Mouse (Mus musculus) liver, embryonic 11.5 days (tissue): ENCODE measurements at regions not wholly inside any gene's neighbourhood (a gene's known extent, or its start where the extent isn't known, plus 50 kb on each side); places are given as distances from the start of the nearest gene placed in this dataset.
A peak's percentile ranks its signal among the peaks of the same experiment; 100 is the strongest.
"Not testable (repeated sequence)": the region's sequence is repeated elsewhere in the genome, so short reads cannot be mapped to it uniquely, and the experiment has no call there.

Experiments
- ATAC-seq: fragments of 200-750 bp; cut with Nextera tagmentation; replicated peaks from 2 replicates; pipeline ENCODE4 v1.8.0; 2017; ENCODE audit warnings: moderate number of reproducible peaks, mild to moderate bottlenecking, moderate TSS enrichment, moderate library complexity; ENCODE audit not compliant: low FRiP score
- DNase-seq: peaks from one replicate; pipeline ENCODE4 v3.0.0-alpha.2; 2017; ENCODE audit warnings: low spot score
- H3K27ac ChIP-seq: fragments of 300-500 bp; sonication (generic); 2 replicates; pipeline ENCODE4 v1.5.1; 2014; ENCODE audit warnings: mild to moderate bottlenecking, low read depth, low read length, control low read depth
- H3K27me3 ChIP-seq: fragments of 300-500 bp; sonication (generic); replicated peaks from 2 replicates; pipeline ENCODE4 v1.6.1; 2014; ENCODE audit warnings: low read length, mixed read lengths; ENCODE audit not compliant: control insufficient read depth, insufficient read depth
- H3K36me3 ChIP-seq: fragments of 300-500 bp; sonication (generic); 2 replicates; pipeline ENCODE4 v1.6.1; 2014; ENCODE audit warnings: mild to moderate bottlenecking, low read length, moderate library complexity, mixed read lengths; ENCODE audit not compliant: control insufficient read depth, insufficient read depth
- H3K4me1 ChIP-seq: fragments of 300-500 bp; sonication (generic); replicated peaks from 2 replicates; pipeline ENCODE4 v1.6.1; 2014; ENCODE audit warnings: low read length, mixed read lengths; ENCODE audit not compliant: control insufficient read depth, insufficient read depth
- H3K4me2 ChIP-seq: fragments of 300-500 bp; sonication (generic); 2 replicates; pipeline ENCODE4 v1.6.1; 2014; ENCODE audit warnings: mild to moderate bottlenecking, control low read depth, moderate library complexity
- H3K4me3 ChIP-seq: fragments of 300-500 bp; sonication (generic); 2 replicates; pipeline ENCODE4 v1.5.1; 2014; ENCODE audit warnings: low read depth, low read length, control low read depth
- H3K9ac ChIP-seq: fragments of 300-500 bp; sonication (generic); 2 replicates; pipeline ENCODE4 v1.6.1; 2014; ENCODE audit warnings: low read depth, low read length, control low read depth
- H3K9me3 ChIP-seq: fragments of 300-500 bp; sonication (generic); 2 replicates; pipeline ENCODE4 v1.6.1; 2016; ENCODE audit warnings: low read length, inconsistent platforms, mixed read lengths; ENCODE audit not compliant: control insufficient read depth
- WGBS: fragments of 180-500 bp; shearing (Covaris S2); extraction: QIAGEN DNeasy Blood & Tissue Kit; methylation state at CpG from one replicate; pipeline ENCODE4 v1.1.7; 2014; 5-methylcytosine and 5-hydroxymethylcytosine counted together

DNA sequence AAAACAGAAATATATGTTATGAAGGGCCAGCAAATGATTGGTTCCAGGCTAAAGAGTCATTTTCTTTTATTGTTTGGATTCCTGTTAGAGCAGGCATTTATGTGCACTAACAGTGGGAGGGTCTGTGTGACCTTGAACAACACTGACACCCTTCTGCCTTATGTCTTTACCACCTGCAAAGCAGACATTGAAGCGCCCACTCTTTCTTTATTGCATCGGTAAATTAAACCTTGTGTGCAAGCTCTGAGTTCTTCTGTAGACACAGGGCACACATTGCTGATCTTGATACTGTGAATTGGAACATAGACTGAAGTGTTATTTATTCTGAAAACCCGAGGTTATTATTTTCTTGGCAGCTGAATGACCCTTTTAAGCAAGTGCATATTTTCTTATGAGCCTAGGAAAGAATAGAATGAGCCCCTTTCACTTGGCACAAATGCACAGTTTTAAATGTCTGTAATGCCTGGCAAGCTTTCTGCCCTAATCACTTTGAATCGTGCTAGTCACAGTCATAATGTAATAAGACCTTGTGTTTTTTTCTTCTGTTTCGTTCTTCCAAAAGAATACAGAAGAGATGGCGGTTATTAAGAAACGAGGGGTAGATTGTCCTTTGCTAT, 125.1 kb upstream of the Cobl start:
- WGBS = 73% methylated on average over 7 of the region's 7 CpGs
- no peak overlapping the region for H3K4me3 ChIP-seq
- H3K4me2 ChIP-seq = no peak overlapping the region
- H3K9me3 ChIP-seq = no peaks in the 10 kb centered on the region
- H3K27me3 ChIP-seq = no peaks in the 10 kb centered on the region
- no peaks in the 10 kb centered on the region for H3K36me3 ChIP-seq
- no peak for DNase-seq
- ATAC-seq = no peak
- no peak overlapping the region for H3K27ac ChIP-seq
- H3K9ac ChIP-seq = no peak overlapping the region
- no peaks in the 10 kb centered on the region for H3K4me1 ChIP-seq

DNA sequence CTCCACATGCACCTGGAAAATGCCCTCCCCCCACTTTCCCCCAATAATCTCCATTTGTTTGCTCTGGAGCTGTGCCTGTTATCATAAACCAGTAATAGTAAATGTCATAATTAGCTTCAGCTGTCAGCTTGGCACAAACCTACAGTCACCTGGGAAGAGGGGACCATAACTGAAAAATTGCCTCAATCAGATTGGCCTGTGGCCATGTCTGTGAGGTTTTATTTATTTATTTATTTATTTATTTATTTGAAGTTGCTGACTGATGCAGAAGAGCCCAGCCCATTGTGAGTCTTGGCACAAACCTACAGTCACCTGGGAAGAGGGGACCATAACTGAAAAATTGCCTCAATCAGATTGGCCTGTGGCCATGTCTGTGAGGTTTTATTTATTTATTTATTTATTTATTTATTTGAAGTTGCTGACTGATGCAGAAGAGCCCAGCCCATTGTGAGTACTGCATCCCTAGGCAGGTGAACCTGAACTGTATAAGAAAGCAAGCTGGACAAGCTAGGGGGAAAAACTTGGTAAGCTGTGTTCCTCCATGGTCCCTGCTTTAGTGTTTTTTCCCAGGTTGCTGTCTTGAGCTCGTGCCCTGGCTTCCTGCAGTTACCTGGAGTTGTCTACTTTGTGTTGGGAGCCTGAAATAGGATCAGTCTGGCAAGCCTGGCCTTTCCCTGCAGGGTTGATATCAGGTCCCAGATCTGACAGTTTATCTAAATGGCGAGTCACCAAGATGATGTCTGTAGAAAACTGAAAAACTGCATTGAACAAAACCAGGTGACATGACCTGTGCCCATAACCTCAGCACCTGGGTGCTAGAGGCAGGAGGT, 120.3 kb upstream of the Cobl start:
- not testable (repeated sequence) for ATAC-seq, H3K4me1 ChIP-seq, H3K9me3 ChIP-seq, H3K27me3 ChIP-seq, H3K36me3 ChIP-seq, H3K27ac ChIP-seq, H3K4me3 ChIP-seq, H3K9ac ChIP-seq, DNase-seq, H3K4me2 ChIP-seq
- 55% methylated on average over 2 of the region's 2 CpGs for WGBS

DNA sequence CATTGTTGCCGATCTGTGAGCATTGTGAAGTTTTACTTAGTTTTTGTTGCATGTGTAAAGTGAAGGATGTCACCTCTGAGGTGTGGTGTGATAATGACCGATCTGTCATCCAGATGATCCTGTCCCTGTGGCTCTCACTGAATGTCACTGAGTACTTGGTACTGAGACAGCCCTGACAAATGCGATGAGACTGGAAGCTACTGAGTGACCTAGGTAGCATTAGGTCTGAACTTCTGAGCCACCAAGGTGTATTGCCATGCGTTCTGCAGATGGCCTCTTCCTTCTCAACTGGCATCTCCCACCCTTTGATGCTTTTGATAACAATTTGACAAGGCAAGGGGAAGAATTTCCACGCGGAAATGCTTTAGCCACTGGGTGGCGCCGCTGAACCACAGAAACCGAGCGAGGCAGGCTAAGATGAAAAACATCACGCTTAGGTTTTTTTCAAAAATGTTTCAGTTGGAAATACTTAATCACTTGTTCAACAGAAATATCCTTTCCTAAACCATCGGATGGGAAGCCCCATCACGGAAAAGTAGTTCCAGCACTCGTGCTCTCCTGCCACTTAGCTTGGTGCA, 114.3 kb upstream of the Cobl start:
- Histone ChIP-seq H3K36me3 (no peaks in the 10 kb centered on the region), H3K4me1 (no peaks in the 10 kb centered on the region), H3K4me2 (no peak overlapping the region), H3K9ac (no peak overlapping the region), H3K27ac (no peak overlapping the region), H3K4me3 (no peak overlapping the region), H3K27me3 (no peaks in the 10 kb centered on the region), H3K9me3 (no peaks in the 10 kb centered on the region)
- 46% methylated on average over 14 of the region's 14 CpGs for WGBS
- ATAC-seq (no peak), DNase-seq (peak; percentile 32)

DNA sequence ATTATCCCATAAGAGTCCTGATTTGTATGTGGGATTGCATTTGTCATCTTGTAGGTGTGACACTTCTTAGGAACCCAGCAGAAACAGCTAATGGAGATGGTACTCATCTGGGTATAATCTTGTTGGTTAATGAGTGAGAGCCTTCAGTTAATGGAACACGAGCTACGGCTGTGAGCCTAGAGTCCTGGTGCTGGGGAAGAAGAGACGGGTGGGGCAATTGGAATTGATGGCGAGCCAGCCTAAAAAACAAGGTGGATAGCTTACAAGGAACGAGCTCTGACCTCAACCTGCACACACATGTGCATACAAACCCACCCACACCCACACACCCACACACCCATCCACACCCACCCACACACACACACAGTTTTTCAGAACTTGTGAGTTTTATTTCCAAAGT, 94.9 kb upstream of the Cobl start:
- no peak overlapping the region for H3K4me3 ChIP-seq
- H3K4me2 ChIP-seq = no peak overlapping the region
- ATAC-seq = no peak
- DNase-seq = no peak
- WGBS = 77% methylated on average over 5 of the region's 5 CpGs
- no peaks in the 10 kb centered on the region for H3K36me3 ChIP-seq
- no peaks in the 10 kb centered on the region for H3K27me3 ChIP-seq
- H3K27ac ChIP-seq = no peak overlapping the region
- H3K4me1 ChIP-seq = no peaks in the 10 kb centered on the region
- no peak overlapping the region for H3K9ac ChIP-seq
- H3K9me3 ChIP-seq = no peaks in the 10 kb centered on the region

DNA sequence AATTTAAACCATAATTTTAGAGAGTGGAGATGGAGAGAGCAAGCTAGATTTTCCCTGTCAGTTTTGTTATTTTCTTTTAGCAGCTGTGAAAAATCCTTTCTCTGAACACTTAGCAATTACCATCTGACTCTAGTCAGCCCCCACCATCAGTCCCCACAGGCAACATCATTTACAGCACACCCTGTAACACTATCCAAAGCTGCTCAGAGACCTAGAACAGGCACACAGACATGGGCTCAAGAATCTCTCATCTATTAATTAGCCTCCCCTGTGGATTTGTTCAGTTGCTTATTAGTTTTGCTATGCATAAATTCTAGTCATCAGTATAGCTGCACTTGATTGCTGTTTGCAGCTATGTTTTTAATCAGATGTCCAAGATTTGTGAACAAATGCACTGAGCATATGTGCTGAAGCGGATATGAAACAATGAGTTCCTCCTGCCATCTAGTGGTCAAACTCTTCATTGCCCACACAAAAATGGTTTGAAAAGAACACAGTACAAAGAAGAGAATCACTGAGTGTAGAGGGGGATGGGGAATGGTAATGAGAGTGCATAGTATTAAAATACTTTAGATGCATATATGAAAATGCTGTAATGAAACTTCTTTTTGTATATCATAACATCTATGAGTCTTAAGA, 94.4 kb upstream of the Cobl start:
- 44% methylated on average over 1 of the region's 1 CpGs for WGBS
- ATAC-seq (no peak), DNase-seq (no peak)
- H3K27me3 ChIP-seq = no peaks in the 10 kb centered on the region
- no peak overlapping the region for H3K27ac ChIP-seq
- H3K4me2 ChIP-seq = no peak overlapping the region
- H3K4me3 ChIP-seq = no peak overlapping the region
- H3K9me3 ChIP-seq = no peaks in the 10 kb centered on the region
- H3K4me1 ChIP-seq = no peaks in the 10 kb centered on the region
- H3K36me3 ChIP-seq = no peaks in the 10 kb centered on the region
- no peak overlapping the region for H3K9ac ChIP-seq

DNA sequence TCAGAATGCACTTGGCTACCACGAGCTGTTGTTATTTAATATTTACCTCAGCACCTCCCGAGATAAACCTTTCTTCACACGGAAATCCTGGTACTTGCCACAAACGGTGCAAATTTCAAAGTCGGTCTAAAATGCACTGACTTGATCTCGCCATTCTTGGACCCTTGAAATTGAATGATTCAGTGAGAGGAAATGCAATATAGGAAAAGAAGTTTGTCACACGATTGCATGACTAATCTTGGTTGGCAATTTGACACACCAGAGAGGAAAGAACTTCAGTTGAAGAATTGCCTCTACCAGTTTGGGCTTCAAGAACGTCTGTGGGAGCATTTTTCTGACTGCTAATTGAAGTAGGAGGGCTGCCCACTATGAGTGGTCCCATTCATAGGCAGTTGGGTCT, 93.4 kb upstream of the Cobl start:
- no peaks in the 10 kb centered on the region for H3K9me3 ChIP-seq
- ATAC-seq = no peak
- H3K4me1 ChIP-seq = no peaks in the 10 kb centered on the region
- DNase-seq = no peak
- no peak overlapping the region for H3K9ac ChIP-seq
- no peaks in the 10 kb centered on the region for H3K36me3 ChIP-seq
- no peaks in the 10 kb centered on the region for H3K27me3 ChIP-seq
- no peak overlapping the region for H3K27ac ChIP-seq
- WGBS = 71% methylated on average over 8 of the region's 8 CpGs
- no peak overlapping the region for H3K4me2 ChIP-seq
- no peak overlapping the region for H3K4me3 ChIP-seq

DNA sequence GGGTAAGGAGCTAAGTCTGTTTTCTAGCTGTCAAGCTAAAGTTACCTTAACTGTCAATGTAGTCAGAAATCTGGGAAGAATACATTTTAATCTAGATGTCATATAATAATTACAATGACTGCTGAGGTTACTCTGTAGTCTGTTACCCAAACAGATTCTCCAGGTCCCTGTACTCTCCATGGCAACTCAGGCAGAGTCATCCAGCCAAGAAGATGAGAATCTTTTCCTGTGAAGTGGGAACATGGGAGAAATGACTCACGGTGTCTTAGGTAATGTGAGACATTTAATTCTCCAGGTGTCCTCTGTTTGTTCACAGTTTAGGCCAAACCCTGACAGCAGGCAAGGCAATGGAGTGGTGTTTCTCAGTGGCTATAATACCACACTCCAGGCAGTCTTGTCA, 81.0 kb upstream of the Cobl start:
- DNase-seq (no peak), ATAC-seq (no peak)
- H3K27ac ChIP-seq = no peak overlapping the region
- H3K9ac ChIP-seq = no peak overlapping the region
- H3K9me3 ChIP-seq = no peaks in the 10 kb centered on the region
- no peaks in the 10 kb centered on the region for H3K27me3 ChIP-seq
- no peaks in the 10 kb centered on the region for H3K36me3 ChIP-seq
- no peaks in the 10 kb centered on the region for H3K4me1 ChIP-seq
- no peak overlapping the region for H3K4me3 ChIP-seq
- no peak overlapping the region for H3K4me2 ChIP-seq
- 82% methylated on average over 1 of the region's 1 CpGs for WGBS

DNA sequence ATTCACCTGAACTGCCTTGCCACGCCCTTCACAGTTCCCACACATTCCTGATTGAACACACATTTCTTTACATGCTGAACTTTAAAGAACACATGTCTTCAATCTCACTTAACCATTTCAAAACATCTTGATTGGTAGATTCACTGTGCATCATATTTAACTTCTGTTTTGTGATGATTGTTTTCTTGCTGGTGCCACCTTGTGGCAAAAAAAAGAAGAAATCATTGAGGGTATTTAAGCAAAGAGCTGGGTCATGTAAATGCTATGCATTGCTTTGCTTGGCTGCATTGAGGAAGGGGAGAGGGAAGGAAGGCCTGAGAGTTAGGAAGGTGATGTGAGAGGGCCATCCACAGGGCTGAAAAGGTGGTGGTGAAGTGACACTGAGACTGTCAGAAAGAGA, 78.3 kb upstream of the Cobl start:
- 55% methylated on average over 1 of the region's 1 CpGs for WGBS
- no peak overlapping the region for H3K9ac ChIP-seq
- no peak overlapping the region for H3K4me2 ChIP-seq
- H3K27ac ChIP-seq = no peak overlapping the region
- no peaks in the 10 kb centered on the region for H3K4me1 ChIP-seq
- no peaks in the 10 kb centered on the region for H3K36me3 ChIP-seq
- H3K4me3 ChIP-seq = no peak overlapping the region
- no peaks in the 10 kb centered on the region for H3K9me3 ChIP-seq
- DNase-seq (no peak), ATAC-seq (no peak)
- H3K27me3 ChIP-seq = no peaks in the 10 kb centered on the region
